Mouse (Mus musculus) stomach, postnatal 0 days (tissue): ENCODE measurements around the gene Plekhg5. TPM values are rescaled to one million over a fixed set of nuclear protein-coding genes. Genes with fewer than 3 reads are reported as not detected.
A peak's percentile ranks its signal among the peaks of the same experiment; 100 is the strongest.

Experiments used
- ATAC-seq: fragments of 200-750 bp; cut with Nextera tagmentation; 2 replicates; pipeline ENCODE4 v1.8.0; 2017; ENCODE audit not compliant: low FRiP score, low TSS enrichment
- DNase-seq: peaks from one replicate; pipeline ENCODE4 v3.0.0-alpha.2; 2016; ENCODE audit warnings: low spot score
- H3K27ac ChIP-seq: fragments of 300-500 bp; sonication (generic); replicated peaks from 2 replicates; pipeline ENCODE4 v1.5.1; 2014; ENCODE audit warnings: mild to moderate bottlenecking, control low read depth
- H3K27me3 ChIP-seq: fragments of 300-500 bp; sonication (generic); 2 replicates; pipeline ENCODE4 v1.6.1; 2014; ENCODE audit warnings: low read length; ENCODE audit not compliant: control insufficient read depth, insufficient read depth
- H3K36me3 ChIP-seq: fragments of 300-500 bp; sonication (generic); 2 replicates; pipeline ENCODE4 v1.6.1; 2014; ENCODE audit warnings: low read length, mixed read lengths; ENCODE audit not compliant: control insufficient read depth, insufficient read depth
- H3K4me1 ChIP-seq: fragments of 300-500 bp; sonication (generic); replicated peaks from 2 replicates; pipeline ENCODE4 v1.6.1; 2014; ENCODE audit warnings: antibody characterized with exemption; ENCODE audit not compliant: control insufficient read depth, insufficient read depth
- H3K4me2 ChIP-seq: fragments of 300-500 bp; sonication (generic); replicated peaks from 2 replicates; pipeline ENCODE4 v1.6.1; 2014; ENCODE audit warnings: low read depth, mild to moderate bottlenecking, control low read depth, moderate library complexity
- H3K4me3 ChIP-seq: fragments of 300-500 bp; sonication (generic); 2 replicates; pipeline ENCODE4 v1.5.1; 2014; ENCODE audit warnings: low read depth, low read length, control low read depth
- H3K9ac ChIP-seq: fragments of 300-500 bp; sonication (generic); 2 replicates; pipeline ENCODE4 v1.6.1; 2014; ENCODE audit warnings: mild to moderate bottlenecking, low read length, control low read depth, mixed read lengths
- H3K9me3 ChIP-seq: fragments of 300-500 bp; sonication (generic); 2 replicates; pipeline ENCODE4 v1.6.1; 2016; ENCODE audit warnings: low read length; ENCODE audit not compliant: control insufficient read depth
- CTCF ChIP-seq: IDR thresholded peaks from 2 replicates; pipeline ENCODE4 v1.5.1; 2016; ENCODE audit warnings: antibody characterized with exemption, low read depth, mild to moderate bottlenecking, moderate library complexity
- EP300 ChIP-seq: optimal IDR thresholded peaks from 2 replicates; pipeline ENCODE3; 2016; ENCODE audit warnings: antibody characterized with exemption
- WGBS: fragments of 180-500 bp; shearing (Covaris S2); extraction: QIAGEN DNeasy Blood & Tissue Kit; methylation state at CpG from one replicate; pipeline ENCODE4 v1.1.7; 2014; 5-methylcytosine and 5-hydroxymethylcytosine counted together
- polyA plus RNA-seq: library from polyadenylated mRNA; unstranded; fragments of >200 nt; fragmentation: Nextera tagmentation; extraction: Ambion mirVana; gene quantifications from 2 replicates; pipeline ENCODE4 v1.2.1, GENCODE M21; 2015

Plekhg5 gene
- polyA plus RNA-seq, 1 experiment from 2014 or later = 6.4 TPM

DNA sequence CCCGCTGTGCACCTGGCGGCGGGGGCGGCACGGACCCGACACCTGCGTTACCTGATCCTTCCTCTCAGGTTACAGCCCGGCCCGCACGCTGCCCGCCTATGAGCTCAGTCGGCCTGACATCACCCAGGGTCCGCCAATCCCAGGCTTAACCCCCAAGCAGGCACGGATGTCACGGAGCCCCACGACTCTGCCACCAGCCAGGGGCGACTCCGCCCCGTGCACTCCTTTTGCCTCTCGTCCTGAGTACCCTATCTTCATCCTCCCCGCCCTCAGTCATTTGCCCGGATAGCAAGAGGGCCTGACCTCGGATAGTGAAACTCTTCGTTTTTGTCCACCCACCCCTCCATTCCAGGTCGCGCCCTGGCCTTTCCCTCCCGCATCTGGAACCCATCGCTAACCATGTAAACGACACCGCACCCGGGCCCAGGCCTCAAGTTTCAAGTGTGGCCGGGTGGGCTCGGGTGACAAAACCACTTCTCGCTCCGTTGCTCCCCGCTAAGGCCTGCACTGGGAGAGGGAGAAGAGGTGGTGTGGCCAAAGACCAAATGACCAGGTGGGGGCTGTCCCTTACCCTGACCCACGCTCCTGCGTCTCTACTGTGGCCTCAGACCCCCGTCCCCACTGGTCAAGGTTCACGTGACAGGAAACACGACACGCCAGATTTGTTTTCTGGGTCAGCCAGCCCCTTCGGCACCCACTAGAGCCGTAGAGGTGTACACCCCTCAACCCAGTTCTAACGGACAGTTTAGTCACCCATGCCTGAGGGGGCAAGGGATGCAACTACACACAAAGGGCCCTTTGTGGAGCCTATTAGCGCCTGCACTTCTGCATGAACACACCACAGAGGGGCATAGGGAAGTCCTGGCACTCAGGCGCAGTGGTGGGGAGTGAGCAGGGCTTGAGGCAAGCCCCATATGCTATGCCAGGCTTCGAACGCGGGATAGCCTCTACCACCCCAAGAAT is 59.8 kb downstream of the Plekhg5 start:
- peak overlapping the region; percentile 42; the same call in 1 of the 2 replicates for H3K4me3 ChIP-seq
- H3K4me1 ChIP-seq = no peaks in the 10 kb centered on the region
- peak; percentile 77 for DNase-seq
- H3K9ac ChIP-seq = no peak overlapping the region
- H3K27ac ChIP-seq = no peak overlapping the region
- H3K9me3 ChIP-seq = no peaks in the 10 kb centered on the region
- TF ChIP-seq CTCF (no peak), EP300 (no peak)
- H3K36me3 ChIP-seq = no peaks in the 10 kb centered on the region
- peak; percentile 27 for ATAC-seq
- WGBS = 13% methylated on average over 46 of the region's 50 CpGs
- H3K27me3 ChIP-seq = peaks cover 8% of the 10 kb centered on the region
- H3K4me2 ChIP-seq = peak overlapping the region; percentile 72

DNA sequence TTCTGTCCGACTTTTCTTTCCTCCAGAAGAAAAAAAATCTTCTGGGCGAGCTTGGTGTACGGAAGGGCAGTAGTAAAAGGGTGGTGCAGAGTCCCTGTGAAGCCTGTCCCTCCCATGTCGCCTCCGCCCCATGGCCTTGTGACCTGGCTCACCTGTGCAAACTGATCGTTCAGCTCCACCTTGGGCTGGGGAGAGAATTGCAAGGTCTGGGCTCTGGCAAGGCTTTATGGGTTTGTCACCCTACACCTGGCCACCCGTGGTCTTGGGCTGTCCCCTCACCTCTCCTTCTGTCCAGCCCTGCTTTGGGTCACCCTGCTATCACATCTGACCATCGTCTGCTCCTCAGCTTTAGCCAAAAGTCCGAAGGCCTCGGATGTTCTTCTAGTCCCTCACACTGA is 60.5 kb downstream of the Plekhg5 start:
- no peaks in the 10 kb centered on the region for H3K9me3 ChIP-seq
- no peak overlapping the region for H3K4me2 ChIP-seq
- WGBS = 36% methylated on average over 10 of the region's 10 CpGs
- no peaks in the 10 kb centered on the region for H3K36me3 ChIP-seq
- H3K27me3 ChIP-seq = peaks cover 6% of the 10 kb centered on the region
- H3K4me1 ChIP-seq = no peaks in the 10 kb centered on the region
- no peak overlapping the region for H3K27ac ChIP-seq
- H3K4me3 ChIP-seq = no peak overlapping the region
- ATAC-seq = no peak
- TF ChIP-seq EP300 = no peak
- TF ChIP-seq CTCF = no peak
- DNase-seq = peak; percentile 43
- H3K9ac ChIP-seq = no peak overlapping the region

DNA sequence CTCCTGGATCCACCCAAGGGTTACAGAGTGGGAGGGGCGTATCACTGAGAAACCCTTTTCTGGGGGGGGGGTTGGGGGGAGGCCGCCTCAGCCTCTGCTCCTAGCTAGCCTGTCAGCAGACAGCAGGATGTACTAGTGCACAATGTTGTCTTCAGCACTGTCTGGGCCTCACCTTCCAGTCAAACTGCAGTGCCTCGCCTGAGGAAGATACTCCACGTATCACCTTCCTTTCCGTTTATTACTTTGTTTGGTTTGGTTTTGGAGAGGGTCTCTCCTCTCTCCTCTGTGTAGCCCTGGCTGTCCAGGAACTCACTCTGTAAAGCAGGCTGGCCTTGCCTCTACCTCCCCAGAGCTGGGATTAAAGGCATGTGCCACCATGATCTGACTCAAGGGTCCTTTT is 60.9 kb downstream of the Plekhg5 start:
- no peak overlapping the region for H3K27ac ChIP-seq
- 60% methylated on average over 5 of the region's 5 CpGs for WGBS
- H3K36me3 ChIP-seq = no peaks in the 10 kb centered on the region
- H3K27me3 ChIP-seq = peaks cover 6% of the 10 kb centered on the region
- TF ChIP-seq EP300 (no peak), CTCF (no peak)
- H3K9ac ChIP-seq = no peak overlapping the region
- DNase-seq (no peak), ATAC-seq (no peak)
- H3K4me2 ChIP-seq = no peak overlapping the region
- no peaks in the 10 kb centered on the region for H3K9me3 ChIP-seq
- H3K4me1 ChIP-seq = no peaks in the 10 kb centered on the region
- H3K4me3 ChIP-seq = no peak overlapping the region

DNA sequence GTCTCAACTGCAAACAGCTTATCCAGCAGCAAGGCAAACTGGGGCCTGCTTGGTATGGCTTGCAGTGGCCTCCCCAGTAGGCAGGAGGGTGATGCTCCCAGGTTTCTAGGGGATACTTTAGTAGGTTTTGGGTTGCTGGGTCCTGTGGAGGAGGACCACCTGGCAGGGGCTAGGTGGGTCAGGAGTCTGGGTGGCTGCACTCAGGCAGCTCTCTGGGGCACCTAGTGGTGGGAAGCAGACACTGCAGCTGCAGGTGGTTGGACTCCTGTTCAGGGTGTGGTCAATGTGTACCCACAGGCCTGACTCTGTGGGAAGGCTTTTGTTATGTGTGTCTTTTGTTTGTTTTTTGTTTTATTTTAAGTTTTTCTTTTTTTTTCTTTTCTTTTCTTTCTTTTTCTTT is 62.2 kb downstream of the Plekhg5 start:
- H3K27me3 ChIP-seq = peaks cover 6% of the 10 kb centered on the region
- peak; percentile 79 for DNase-seq
- no peak overlapping the region for H3K4me2 ChIP-seq
- H3K9me3 ChIP-seq = no peaks in the 10 kb centered on the region
- no peak overlapping the region for H3K9ac ChIP-seq
- H3K36me3 ChIP-seq = no peaks in the 10 kb centered on the region
- TF ChIP-seq EP300 = no peak
- peak; percentile 78 for TF ChIP-seq CTCF
- no peak overlapping the region for H3K4me3 ChIP-seq
- H3K4me1 ChIP-seq = no peaks in the 10 kb centered on the region; the same call in 1 of the 2 replicates
- no peak for ATAC-seq
- H3K27ac ChIP-seq = no peak overlapping the region

DNA sequence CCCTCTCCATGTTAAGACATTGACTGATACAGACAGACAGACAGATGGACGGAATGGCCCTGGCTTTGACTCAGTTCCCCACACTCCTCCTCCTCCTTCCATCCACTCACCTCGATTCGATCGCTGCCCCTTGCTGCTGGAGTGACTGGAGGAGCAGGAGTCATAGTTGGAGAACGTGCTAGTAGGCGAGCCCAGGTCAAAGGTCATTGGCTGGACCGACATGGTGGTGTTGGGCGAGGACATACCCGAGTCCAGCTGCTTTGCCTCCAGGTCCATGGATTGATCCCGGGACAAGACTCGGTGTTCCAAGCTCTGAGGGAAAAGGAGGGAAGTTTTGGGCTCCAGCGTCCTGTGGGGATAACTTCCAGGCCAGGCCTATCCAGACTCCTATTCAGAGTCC is 63.1 kb downstream of the Plekhg5 start:
- WGBS = 69% methylated on average over 12 of the region's 12 CpGs
- Histone ChIP-seq H3K4me3 (no peak overlapping the region), H3K36me3 (no peaks in the 10 kb centered on the region), H3K4me2 (no peak overlapping the region), H3K27ac (no peak overlapping the region), H3K9me3 (no peaks in the 10 kb centered on the region), H3K27me3 (peaks cover 6% of the 10 kb centered on the region; the same call in 1 of the 2 replicates), H3K9ac (no peak overlapping the region), H3K4me1 (no peaks in the 10 kb centered on the region; the same call in 1 of the 2 replicates)
- DNase-seq (no peak), ATAC-seq (no peak)
- TF ChIP-seq EP300 (no peak), CTCF (no peak)

DNA sequence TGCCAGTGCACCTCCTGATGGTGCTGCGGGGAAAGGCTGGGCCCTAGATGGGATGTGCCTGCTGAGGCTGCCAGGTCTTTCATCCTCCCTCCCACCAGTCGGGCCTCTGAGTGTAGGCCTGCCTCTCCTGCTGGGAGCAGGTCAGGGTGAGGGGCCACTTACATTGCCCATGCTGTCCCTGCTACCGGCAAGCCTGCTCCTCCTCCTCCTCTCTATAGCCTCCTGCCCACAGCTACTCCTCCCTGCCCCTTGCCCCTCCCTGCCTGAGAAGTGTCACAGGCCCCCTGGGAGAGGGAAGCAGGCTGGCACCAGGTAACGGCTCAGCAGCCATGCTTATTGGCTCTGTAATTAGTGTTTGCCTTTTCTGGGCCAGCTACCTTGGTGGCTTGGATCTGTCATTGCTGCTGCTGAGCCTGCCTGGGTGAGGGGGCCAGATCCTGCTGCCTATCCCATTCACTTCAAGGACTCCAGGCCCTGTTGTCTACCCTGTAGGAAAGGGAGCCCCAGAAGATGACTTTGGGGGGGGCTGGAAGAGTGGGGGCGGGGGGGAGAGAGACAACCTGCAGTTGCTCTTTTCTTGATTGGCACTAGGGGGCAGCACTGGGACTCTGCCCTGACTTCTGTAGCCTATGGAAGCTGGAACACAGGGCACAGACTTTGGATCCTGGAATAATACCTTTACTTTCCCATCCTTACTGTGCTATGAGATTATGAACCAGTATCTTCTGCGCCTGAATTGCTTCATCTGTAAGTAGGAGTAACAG is 64.0 kb downstream of the Plekhg5 start:
- ATAC-seq (no peak), DNase-seq (peak; percentile 50)
- peaks cover 6% of the 10 kb centered on the region; the same call in 1 of the 2 replicates for H3K27me3 ChIP-seq
- H3K36me3 ChIP-seq = no peaks in the 10 kb centered on the region
- no peaks in the 10 kb centered on the region; the same call in 1 of the 2 replicates for H3K4me1 ChIP-seq
- H3K4me3 ChIP-seq = no peak overlapping the region
- TF ChIP-seq CTCF (peak; percentile 74), EP300 (no peak)
- H3K4me2 ChIP-seq = no peak overlapping the region
- H3K27ac ChIP-seq = no peak overlapping the region
- H3K9ac ChIP-seq = no peak overlapping the region
- H3K9me3 ChIP-seq = no peaks in the 10 kb centered on the region
- WGBS = 48% methylated on average over 6 of the region's 6 CpGs
